Mouse (Mus musculus) liver, embryonic 13.5 days (tissue): ENCODE results near the gene Mical2. TPM values are rescaled to one million over a fixed set of nuclear protein-coding genes. Genes with fewer than 3 reads are reported as not detected.
A peak's percentile ranks its signal among the peaks of the same experiment; 100 is the strongest.

Experiments
- ATAC-seq: fragments of 200-750 bp; cut with Nextera tagmentation; 2 replicates; pipeline ENCODE4 v1.8.0; 2017; ENCODE audit warnings: low read depth, mild to moderate bottlenecking, moderate number of reproducible peaks, moderate library complexity
- DNase-seq: peaks from one replicate; pipeline ENCODE4 v3.0.0; 2022
- H3K27ac ChIP-seq: fragments of 300-500 bp; sonication (generic); 2 replicates; pipeline ENCODE4 v1.5.1; 2015; ENCODE audit warnings: moderate library complexity, mild to moderate bottlenecking, inconsistent platforms
- H3K27me3 ChIP-seq: fragments of 300-500 bp; sonication (generic); 2 replicates; pipeline ENCODE4 v1.6.1; 2015; ENCODE audit warnings: mild to moderate bottlenecking, inconsistent platforms
- H3K36me3 ChIP-seq: fragments of 300-500 bp; sonication (generic); 2 replicates; pipeline ENCODE4 v1.6.1; 2015; ENCODE audit warnings: mild to moderate bottlenecking, inconsistent platforms
- H3K4me1 ChIP-seq: fragments of 300-500 bp; sonication (generic); replicated peaks from 2 replicates; pipeline ENCODE4 v1.6.1; 2015; ENCODE audit warnings: inconsistent platforms
- H3K4me2 ChIP-seq: fragments of 300-500 bp; sonication (generic); 2 replicates; pipeline ENCODE4 v1.6.1; 2015; ENCODE audit warnings: inconsistent platforms, mild to moderate bottlenecking, moderate library complexity
- H3K4me3 ChIP-seq: fragments of 300-500 bp; sonication (generic); replicated peaks from 2 replicates; pipeline ENCODE4 v1.5.1; 2015; ENCODE audit warnings: mild to moderate bottlenecking, inconsistent platforms
- H3K9ac ChIP-seq: fragments of 300-500 bp; sonication (generic); 2 replicates; pipeline ENCODE4 v1.6.1; 2015; ENCODE audit warnings: mild to moderate bottlenecking, inconsistent platforms
- H3K9me3 ChIP-seq: fragments of 300-500 bp; sonication (generic); replicated peaks from 2 replicates; pipeline ENCODE4 v1.6.1; 2016; ENCODE audit warnings: inconsistent platforms
- WGBS: fragments of 180-500 bp; shearing (Covaris S2); methylation state at CpG from one replicate; pipeline ENCODE4 v1.1.7; 2015; ENCODE audit not compliant: insufficient replicate concordance; 5-methylcytosine and 5-hydroxymethylcytosine counted together
- polyA plus RNA-seq: library from polyadenylated mRNA; unstranded; fragments of >200 nt; fragmentation: Nextera tagmentation; extraction: Ambion mirVana; gene quantifications from 2 replicates; pipeline ENCODE4 v1.2.1, GENCODE M21; 2015

The Mical2 gene
- polyA plus RNA-seq: 1.5 and 1.8 TPM in 2 replicates

DNA sequence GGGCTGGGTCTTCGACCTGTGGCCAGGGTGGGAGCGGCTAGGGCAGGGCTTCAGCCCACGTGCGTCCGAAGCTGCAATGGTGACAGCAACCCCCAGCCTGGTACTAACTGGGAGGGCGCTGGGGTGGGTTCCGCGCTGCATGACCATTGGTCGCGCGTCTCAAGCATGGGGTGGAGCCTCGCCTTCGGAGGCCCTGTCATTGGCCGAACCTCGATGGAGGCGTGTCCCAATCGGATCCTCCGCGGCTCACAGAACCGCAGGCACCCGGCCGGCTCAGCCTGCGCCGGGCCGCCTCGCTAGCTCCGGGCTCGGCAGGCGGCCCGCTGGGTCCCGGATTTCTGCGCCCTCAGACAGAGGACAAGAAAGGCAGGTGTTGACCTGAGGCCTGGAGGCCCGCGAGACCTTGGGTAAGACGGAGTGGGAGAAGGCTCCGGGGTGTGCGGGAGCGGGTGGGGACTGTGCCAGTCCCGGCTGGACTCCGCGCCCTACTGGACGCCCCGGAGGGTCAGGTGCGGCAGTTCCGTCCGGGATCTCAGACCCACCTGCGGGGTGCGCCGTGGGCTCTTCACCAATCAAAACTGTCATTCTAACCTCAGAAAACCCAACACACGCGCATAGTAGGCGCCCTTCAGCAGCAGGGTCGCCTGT, at the start of gene Mical2:
Gene Mical2 (plus strand): TSS at position 242 of the 648 bp plus-strand sequence.
- under 1% methylated on average over 53 of the region's 53 CpGs for WGBS
- ATAC-seq: peak; percentile 93
- Histone ChIP-seq H3K4me2 (peak within 1 kb of the TSS; percentile 76), H3K9ac (peak within 1 kb of the TSS; percentile 55), H3K27me3 (peaks cover 31% of the 10 kb centered on the region), H3K36me3 (no peaks in the 10 kb centered on the region), H3K27ac (no peak within 1 kb of the TSS), H3K4me3 (peak within 1 kb of the TSS; percentile 60), H3K4me1 (peaks cover 16% of the 10 kb centered on the region), H3K9me3 (no peaks in the 10 kb centered on the region)
- peak; percentile 55 for DNase-seq

GRCm38 (mm10) chr7:112176627-112177026, 49.0 kb upstream of the Mical2 start:
- no peaks in the 10 kb centered on the region for H3K4me1 ChIP-seq
- no peak for ATAC-seq
- H3K36me3 ChIP-seq: no peaks in the 10 kb centered on the region
- no peak overlapping the region for H3K4me3 ChIP-seq
- no peak overlapping the region for H3K4me2 ChIP-seq
- H3K9ac ChIP-seq: no peak overlapping the region
- no peak for DNase-seq
- H3K9me3 ChIP-seq: no peaks in the 10 kb centered on the region
- H3K27ac ChIP-seq: no peak overlapping the region
- 61% methylated on average over 2 of the region's 2 CpGs for whole genome bisulfite sequencing
- no peaks in the 10 kb centered on the region for H3K27me3 ChIP-seq

DNA sequence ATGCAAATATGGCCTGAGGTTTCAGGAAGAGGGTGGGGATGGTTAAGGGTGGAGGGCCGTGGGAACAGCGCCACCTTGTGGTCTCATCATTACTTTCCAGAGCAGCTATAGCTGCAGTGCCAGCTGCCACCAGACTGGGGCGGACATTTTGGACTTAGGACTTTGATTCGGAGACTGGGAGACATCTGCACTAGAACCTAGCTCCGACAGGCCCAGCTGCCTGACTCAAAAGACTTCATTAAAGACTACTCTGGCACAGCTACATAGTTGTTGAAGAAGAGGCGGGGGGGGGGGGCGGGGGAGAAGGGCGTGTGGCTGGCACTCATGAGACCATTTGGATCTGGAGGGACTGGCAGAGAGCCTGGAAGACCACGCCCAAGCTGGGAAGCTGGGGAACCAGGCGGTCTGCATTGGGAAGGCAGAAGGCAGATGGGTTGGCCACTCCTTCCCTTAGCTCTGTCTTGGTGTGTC, 45.4 kb upstream of the Mical2 start:
- Histone ChIP-seq H3K9me3 (no peaks in the 10 kb centered on the region), H3K4me1 (0 out of 2 replicates have a peak, but pooled peaks cover under 1% of the 10 kb centered on the region), H3K27me3 (no peaks in the 10 kb centered on the region), H3K27ac (no peak overlapping the region), H3K9ac (no peak overlapping the region), H3K36me3 (no peaks in the 10 kb centered on the region), H3K4me2 (0 out of 2 replicates have a peak overlapping the region, but pooled peaks have one; percentile 8), H3K4me3 (no peak overlapping the region)
- ATAC-seq: peak; percentile 62
- WGBS: 13% methylated on average over 8 of the region's 10 CpGs
- DNase-seq: peak; percentile 33

DNA sequence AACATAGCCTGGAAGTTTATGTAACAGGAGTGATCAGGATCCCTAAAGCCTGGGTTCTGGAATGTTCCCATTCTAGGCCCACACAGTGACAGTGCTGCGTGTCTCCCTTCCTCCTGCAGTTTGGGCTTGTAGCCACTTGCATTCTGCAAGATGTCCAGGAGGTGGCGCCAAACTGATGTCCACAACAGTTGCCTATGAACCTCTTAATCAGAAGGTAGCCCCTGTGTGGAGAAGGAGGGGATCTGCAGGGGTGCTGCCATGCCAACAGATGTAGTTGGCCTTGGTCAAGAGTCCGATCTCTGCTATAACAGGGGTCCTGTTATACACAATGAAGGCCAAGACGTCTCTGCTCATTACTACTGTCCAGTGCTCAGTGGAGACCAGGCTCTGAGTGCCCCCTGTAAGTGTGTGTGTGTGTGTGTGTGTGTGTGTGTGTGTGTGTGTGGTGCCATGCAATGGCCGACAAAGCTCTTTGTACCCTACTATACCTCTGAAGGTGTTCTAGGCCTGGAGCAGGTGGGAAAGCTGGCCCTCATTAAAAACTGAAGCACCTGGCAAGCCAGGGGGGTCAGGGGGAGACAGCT, 42.3 kb upstream of the Mical2 start:
- 29% methylated on average over 5 of the region's 5 CpGs for WGBS
- H3K9ac ChIP-seq: no peak overlapping the region
- H3K36me3 ChIP-seq: no peaks in the 10 kb centered on the region
- DNase-seq: peak; percentile 49
- 0 out of 2 replicates have a peak, but pooled peaks cover 10% of the 10 kb centered on the region for H3K4me1 ChIP-seq
- no peaks in the 10 kb centered on the region for H3K9me3 ChIP-seq
- H3K4me3 ChIP-seq: no peak overlapping the region
- no peak overlapping the region for H3K27ac ChIP-seq
- H3K27me3 ChIP-seq: no peaks in the 10 kb centered on the region
- ATAC-seq: 0 out of 2 replicates have a peak, but pooled peaks have one; percentile 13
- H3K4me2 ChIP-seq: no peak overlapping the region

DNA sequence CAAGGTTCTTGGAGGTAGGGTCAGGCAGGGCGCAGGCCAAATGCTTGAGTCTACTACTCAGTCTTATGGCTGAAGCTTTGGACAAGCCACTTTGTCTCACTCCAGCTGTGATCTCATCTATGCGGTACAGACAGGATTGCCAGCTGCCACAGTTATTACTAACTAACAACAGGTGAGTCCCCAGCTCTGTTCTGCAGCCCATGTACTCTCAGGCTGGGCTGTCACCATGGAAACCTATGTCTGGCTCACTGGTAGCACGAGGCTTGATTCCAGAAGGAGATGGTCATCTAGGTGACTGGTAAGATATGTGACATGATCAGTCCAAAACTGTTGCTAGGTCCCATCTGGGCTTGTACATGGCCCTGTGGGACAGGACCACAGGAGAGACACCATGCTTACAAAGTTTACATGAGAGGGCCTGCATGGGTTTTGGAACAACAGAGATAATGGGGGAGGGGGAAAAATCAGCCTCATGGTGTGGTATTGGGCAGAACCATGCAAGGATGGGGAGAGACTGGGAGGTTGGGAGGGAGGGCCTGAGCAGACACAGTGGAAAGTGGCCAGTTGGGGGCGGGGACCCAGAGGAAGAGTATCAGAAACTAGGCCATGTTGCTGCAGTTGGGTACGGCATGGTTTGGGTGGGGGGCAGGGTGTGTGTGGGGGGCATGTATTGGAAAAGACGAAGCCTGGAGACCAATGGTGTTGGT, 41.0 kb upstream of the Mical2 start:
- Histone ChIP-seq H3K4me3 (no peak overlapping the region), H3K27ac (no peak overlapping the region), H3K36me3 (no peaks in the 10 kb centered on the region), H3K4me2 (no peak overlapping the region), H3K27me3 (no peaks in the 10 kb centered on the region), H3K9ac (no peak overlapping the region), H3K4me1 (0 out of 2 replicates have a peak, but pooled peaks cover 12% of the 10 kb centered on the region), H3K9me3 (no peaks in the 10 kb centered on the region)
- 70% methylated on average over 6 of the region's 6 CpGs for WGBS
- ATAC-seq: no peak
- no peak for DNase-seq

GRCm38 (mm10) chr7:112185226-112185745, 40.4 kb upstream of the Mical2 start:
- Histone ChIP-seq H3K9me3 (no peaks in the 10 kb centered on the region), H3K36me3 (no peaks in the 10 kb centered on the region), H3K27me3 (no peaks in the 10 kb centered on the region), H3K4me2 (no peak overlapping the region), H3K27ac (no peak overlapping the region), H3K4me3 (no peak overlapping the region), H3K9ac (no peak overlapping the region), H3K4me1 (0 out of 2 replicates have a peak, but pooled peaks cover 12% of the 10 kb centered on the region)
- DNase-seq (no peak), ATAC-seq (no peak)
- WGBS: 53% methylated on average over 9 of the region's 9 CpGs

GRCm38 (mm10) chr7:112186871-112187270, 38.8 kb upstream of the Mical2 start:
- DNase-seq: no peak
- Histone ChIP-seq H3K4me1 (0 out of 2 replicates have a peak, but pooled peaks cover 12% of the 10 kb centered on the region), H3K27ac (no peak overlapping the region), H3K4me2 (no peak overlapping the region), H3K9me3 (no peaks in the 10 kb centered on the region), H3K36me3 (no peaks in the 10 kb centered on the region), H3K9ac (no peak overlapping the region), H3K4me3 (no peak overlapping the region), H3K27me3 (no peaks in the 10 kb centered on the region)
- no peak for ATAC-seq
- 79% methylated on average over 7 of the region's 7 CpGs for WGBS

DNA sequence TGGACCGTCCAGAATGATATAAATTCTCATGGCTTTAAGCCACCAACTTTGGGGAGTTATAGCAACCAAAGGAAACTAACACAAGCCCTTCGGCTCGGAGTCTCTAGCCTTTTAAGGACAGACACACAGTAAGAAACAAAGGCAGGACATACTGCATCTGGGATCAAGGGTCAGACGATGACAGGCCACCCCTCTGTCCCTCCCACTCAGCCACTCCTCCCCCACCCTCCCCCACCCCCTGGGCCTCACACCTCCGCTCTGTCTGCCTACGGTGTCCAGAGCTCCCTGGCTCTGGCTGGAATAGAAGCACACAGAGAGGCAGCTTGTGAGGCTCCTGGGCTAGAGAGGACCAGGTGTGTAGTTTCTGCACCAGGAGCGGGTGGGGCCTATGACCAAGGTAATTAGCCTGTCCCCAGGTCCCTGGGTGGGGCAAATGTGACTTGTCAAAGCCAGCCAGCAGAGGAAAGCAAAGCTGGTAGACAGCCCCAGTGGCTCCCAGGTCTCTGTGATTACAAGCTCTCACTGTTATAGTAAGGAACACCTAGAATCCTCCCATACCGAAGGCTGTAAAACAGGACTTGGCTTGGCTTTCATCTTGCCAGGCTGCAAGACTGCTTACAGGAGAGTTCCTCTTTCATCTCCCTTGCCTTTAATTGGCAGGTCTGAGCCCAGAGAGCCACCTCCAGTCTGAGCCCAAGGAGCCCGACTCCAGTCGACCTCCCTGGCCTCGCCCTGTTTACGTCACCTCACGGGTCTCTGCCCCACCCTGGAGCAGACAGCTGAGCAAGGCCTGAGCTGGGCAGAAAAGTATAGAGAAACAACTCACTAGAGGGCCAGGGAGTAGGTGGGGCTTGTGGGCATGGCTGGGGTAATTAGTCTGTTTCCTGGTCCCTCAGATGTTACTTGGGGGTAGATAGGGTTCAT, 37.9 kb upstream of the Mical2 start:
- 48% methylated on average over 13 of the region's 13 CpGs for WGBS
- Histone ChIP-seq H3K27ac (no peak overlapping the region), H3K36me3 (no peaks in the 10 kb centered on the region), H3K9me3 (no peaks in the 10 kb centered on the region), H3K9ac (no peak overlapping the region), H3K4me3 (no peak overlapping the region), H3K27me3 (no peaks in the 10 kb centered on the region), H3K4me2 (no peak overlapping the region), H3K4me1 (0 out of 2 replicates have a peak, but pooled peaks cover 12% of the 10 kb centered on the region)
- DNase-seq (no peak), ATAC-seq (peak; percentile 32; the same call in 1 of the 2 replicates)

GRCm38 (mm10) chr7:112192237-112192636, 33.4 kb upstream of the Mical2 start:
- no peak overlapping the region for H3K9ac ChIP-seq
- no peaks in the 10 kb centered on the region for H3K27me3 ChIP-seq
- no peaks in the 10 kb centered on the region for H3K36me3 ChIP-seq
- 0 out of 2 replicates have a peak, but pooled peaks cover 10% of the 10 kb centered on the region for H3K4me1 ChIP-seq
- 71% methylated on average over 4 of the region's 4 CpGs for WGBS
- no peak overlapping the region for H3K27ac ChIP-seq
- H3K4me2 ChIP-seq: no peak overlapping the region
- DNase-seq (no peak), ATAC-seq (no peak)
- H3K4me3 ChIP-seq: no peak overlapping the region
- no peaks in the 10 kb centered on the region for H3K9me3 ChIP-seq

DNA sequence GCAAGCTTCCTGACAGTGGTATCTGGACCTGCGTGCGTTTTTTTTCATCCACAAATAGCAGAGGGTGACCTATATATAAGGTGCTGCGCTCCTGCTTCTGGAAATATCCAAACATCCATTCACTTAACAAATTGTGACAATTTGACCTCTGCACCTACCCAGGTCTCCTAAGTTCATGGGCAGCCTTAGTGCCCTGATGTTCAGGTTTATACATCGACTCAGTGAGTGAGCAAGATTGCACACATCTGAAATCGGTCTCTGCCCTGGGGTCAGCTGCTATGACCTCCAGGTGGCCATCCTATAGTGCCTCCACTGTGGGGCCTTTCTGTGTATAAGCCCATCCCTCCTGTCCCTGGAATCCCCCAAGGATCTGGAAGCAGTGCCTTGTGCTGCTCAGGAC, 32.9 kb upstream of the Mical2 start:
- Histone ChIP-seq H3K9ac (no peak overlapping the region), H3K27ac (no peak overlapping the region), H3K9me3 (no peaks in the 10 kb centered on the region), H3K4me2 (no peak overlapping the region), H3K4me1 (0 out of 2 replicates have a peak, but pooled peaks cover 7% of the 10 kb centered on the region), H3K4me3 (no peak overlapping the region), H3K36me3 (no peaks in the 10 kb centered on the region), H3K27me3 (no peaks in the 10 kb centered on the region)
- no peak for ATAC-seq
- no peak for DNase-seq
- 65% methylated on average over 5 of the region's 5 CpGs for WGBS
